11 mouse cellular contexts compared by ENCODE assay signal in genomic region chr7:80444401-80445249, GRCm38 (mm10). TPM values are rescaled to one million over a fixed set of nuclear protein-coding genes. Genes with fewer than 3 reads are reported as not detected.
A peak's percentile ranks its signal among the peaks of the same experiment; 100 is the strongest.
DNase-seq lines count a peak whose midpoint lies in the region; ATAC-seq lines count a peak whose summit lies in the region.
"Had no signal": no experiment of that assay in that cellular context is flagged by ENCODE, and none has a peak within 500 bp of the region (broad histone marks: within the 10 kb centered on the region; RNA-seq: fewer than 3 reads in every experiment).

No protein-coding gene starts in this region.

- 26% methylated on average over 17 of the region's 17 CpGs for WGBS in heart, embryonic 10.5 days
- 49% methylated on average over 17 of the region's 17 CpGs for WGBS in limb, embryonic 12.5 days
- WGBS in neural tube, embryonic 15.5 days = 73% methylated on average over 17 of the region's 17 CpGs
- 75% methylated on average over 17 of the region's 17 CpGs for WGBS in kidney, embryonic 14.5 days
- WGBS in kidney, embryonic 16.5 days = 73% methylated on average over 17 of the region's 17 CpGs

- 0 out of 2 replicates have a peak overlapping the region, but pooled peaks have one; percentile 10 for H3K4me3 ChIP-seq in heart, embryonic 10.5 days
- H3K4me3 ChIP-seq in limb, embryonic 12.5 days (replicated peaks) = no peak overlapping the region
- no peak overlapping the region for H3K4me3 ChIP-seq in neural tube, embryonic 15.5 days (replicated peaks)
- H3K4me3 ChIP-seq in kidney, embryonic 14.5 days (ENCODE audit: low read length) = no peak overlapping the region
- no peak overlapping the region for H3K4me3 ChIP-seq in kidney, embryonic 16.5 days (ENCODE audit: low read length)
- H3K4me3 ChIP-seq: embryonic facial prominence, embryonic 13.5 days; neural tube, embryonic 12.5 days had no signal

- H3K9me3 ChIP-seq in heart, embryonic 10.5 days = no peaks in the 10 kb centered on the region
- no peaks in the 10 kb centered on the region for H3K9me3 ChIP-seq in limb, embryonic 12.5 days
- no peaks in the 10 kb centered on the region for H3K9me3 ChIP-seq in neural tube, embryonic 15.5 days (replicated peaks)
- no peaks in the 10 kb centered on the region for H3K9me3 ChIP-seq in kidney, embryonic 14.5 days (ENCODE audit: control insufficient read depth, low read length)
- no peaks in the 10 kb centered on the region for H3K9me3 ChIP-seq in kidney, embryonic 16.5 days (ENCODE audit: low read length)
- H3K9me3 ChIP-seq: embryonic facial prominence, embryonic 13.5 days; neural tube, embryonic 12.5 days had no signal

- no peaks in the 10 kb centered on the region for H3K27me3 ChIP-seq in heart, embryonic 10.5 days (ENCODE audit: insufficient read depth, poor library complexity, severe bottlenecking)
- no peaks in the 10 kb centered on the region for H3K27me3 ChIP-seq in limb, embryonic 12.5 days
- no peaks in the 10 kb centered on the region for H3K27me3 ChIP-seq in neural tube, embryonic 15.5 days (replicated peaks)
- no peaks in the 10 kb centered on the region for H3K27me3 ChIP-seq in kidney, embryonic 14.5 days (ENCODE audit: control insufficient read depth, insufficient read depth, low read length)
- no peaks in the 10 kb centered on the region for H3K27me3 ChIP-seq in kidney, embryonic 16.5 days (ENCODE audit: insufficient read depth, low read length)
- H3K27me3 ChIP-seq: embryonic facial prominence, embryonic 13.5 days; neural tube, embryonic 12.5 days had no signal

- peak; percentile 86 for DNase-seq in heart, embryonic 10.5 days (ENCODE audit: low spot score)
- DNase-seq in heart, postnatal 36 days = no peak
- DNase-seq in spleen, postnatal 36 days (ENCODE audit: low spot score in 2 of 2) = peak; percentile 32 to 56
- DNase-seq: kidney, postnatal 36 days had no signal

- H3K4me2 ChIP-seq in limb, embryonic 12.5 days = no peak overlapping the region
- H3K4me2 ChIP-seq in neural tube, embryonic 15.5 days = no peak overlapping the region
- H3K4me2 ChIP-seq in kidney, embryonic 14.5 days (replicated peaks; ENCODE audit: low read depth, low read length) = no peak overlapping the region
- H3K4me2 ChIP-seq in kidney, embryonic 16.5 days (replicated peaks; ENCODE audit: low read depth, low read length) = no peak overlapping the region
- H3K4me2 ChIP-seq: embryonic facial prominence, embryonic 13.5 days; neural tube, embryonic 12.5 days had no signal

- H3K9ac ChIP-seq in limb, embryonic 12.5 days (replicated peaks) = no peak overlapping the region
- H3K9ac ChIP-seq in neural tube, embryonic 15.5 days (replicated peaks) = no peak overlapping the region
- no peak overlapping the region for H3K9ac ChIP-seq in kidney, embryonic 14.5 days (ENCODE audit: low read depth, low read length)
- H3K9ac ChIP-seq in kidney, embryonic 16.5 days (replicated peaks; ENCODE audit: low read length) = no peak overlapping the region
- H3K9ac ChIP-seq: neural tube, embryonic 12.5 days had no signal

- intact Hi-C loops in heart, postnatal 36 days (cut with DNase I) = no loop called here

- H3K4me1 ChIP-seq in heart, embryonic 10.5 days = peaks cover 75% of the 10 kb centered on the region
- peaks cover 54% of the 10 kb centered on the region for H3K4me1 ChIP-seq in limb, embryonic 12.5 days (replicated peaks)
- H3K4me1 ChIP-seq in neural tube, embryonic 15.5 days = no peaks in the 10 kb centered on the region
- no peaks in the 10 kb centered on the region for H3K4me1 ChIP-seq in kidney, embryonic 14.5 days (ENCODE audit: control insufficient read depth, insufficient read depth, low read length)
- H3K4me1 ChIP-seq in kidney, embryonic 16.5 days (ENCODE audit: insufficient read depth, low read length) = peaks cover 11% of the 10 kb centered on the region

- ATAC-seq in common myeloid progenitor, adult 5-6 weeks (replicated peaks; ENCODE audit: low read depth, poor library complexity, severe bottlenecking) = peak; percentile 43
- ATAC-seq in limb, embryonic 12.5 days (ENCODE audit: insufficient number of reproducible peaks, insufficient read depth, low FRiP score, low TSS enrichment, low read depth) = no peak
- ATAC-seq in neural tube, embryonic 15.5 days (ENCODE audit: low FRiP score) = no peak
- no peak for ATAC-seq in kidney, embryonic 14.5 days (ENCODE audit: low FRiP score, low TSS enrichment)
- ATAC-seq in kidney, embryonic 16.5 days (ENCODE audit: low FRiP score, low TSS enrichment) = no peak

- H3K36me3 ChIP-seq in heart, embryonic 10.5 days = no peaks in the 10 kb centered on the region
- no peaks in the 10 kb centered on the region for H3K36me3 ChIP-seq in limb, embryonic 12.5 days
- no peaks in the 10 kb centered on the region for H3K36me3 ChIP-seq in neural tube, embryonic 15.5 days
- no peaks in the 10 kb centered on the region for H3K36me3 ChIP-seq in kidney, embryonic 14.5 days (ENCODE audit: control insufficient read depth, insufficient read depth, low read length)
- no peaks in the 10 kb centered on the region for H3K36me3 ChIP-seq in kidney, embryonic 16.5 days (ENCODE audit: insufficient read depth, low read length)
- H3K36me3 ChIP-seq: embryonic facial prominence, embryonic 13.5 days; neural tube, embryonic 12.5 days had no signal

- peak overlapping the region; percentile 90 for H3K27ac ChIP-seq in heart, embryonic 10.5 days
- H3K27ac ChIP-seq in limb, embryonic 12.5 days = peak overlapping the region; percentile 69
- H3K27ac ChIP-seq in neural tube, embryonic 15.5 days (replicated peaks) = no peak overlapping the region
- H3K27ac ChIP-seq in kidney, embryonic 14.5 days (ENCODE audit: low read depth, low read length) = no peak overlapping the region
- no peak overlapping the region for H3K27ac ChIP-seq in kidney, embryonic 16.5 days (ENCODE audit: low read length)
- H3K27ac ChIP-seq: embryonic facial prominence, embryonic 13.5 days; neural tube, embryonic 12.5 days had no signal

RNA-seq across cellular contexts. Expression of gene Furin, which starts 39.4 kb away (rescaled TPM):
- polyA plus RNA-seq in heart, embryonic 10.5 days (2016; fragmentation: Nextera tagmentation; extraction: Ambion mirVana) = 18.1 and 20.7 TPM in 2 replicates
- total RNA-seq in heart, postnatal 36 days (2021) = 100 to 1,000 TPM; 111 to 120 TPM
- total RNA-seq in common myeloid progenitor, adult 5-6 weeks (2017) = 12.2 and 14.4 TPM in 2 replicates
- polyA plus RNA-seq in limb, embryonic 12.5 days (2016; fragmentation: Nextera tagmentation; extraction: Ambion mirVana) = 10.7 and 13.2 TPM in 2 replicates
- 5.6 and 6.2 TPM in 2 replicates for polyA plus RNA-seq in neural tube, embryonic 15.5 days (2015; fragmentation: Nextera tagmentation; extraction: Ambion mirVana)
- 11.3 and 13.6 TPM in 2 replicates for polyA plus RNA-seq in kidney, embryonic 14.5 days (2014; fragmentation: Nextera tagmentation; extraction: Ambion mirVana)
- 13.4 and 13.7 TPM in 2 replicates for polyA plus RNA-seq in kidney, embryonic 16.5 days (2015; fragmentation: Nextera tagmentation; extraction: Ambion mirVana)

RNA-seq across cellular contexts. Expression of gene Fes, which starts 56.9 kb away (rescaled TPM):
- polyA plus RNA-seq in heart, embryonic 10.5 days (2016; fragmentation: Nextera tagmentation; extraction: Ambion mirVana) = 9.7 and 11.7 TPM in 2 replicates
- 10 to 100 TPM in 1 of 2 experiments, 1 to 10 TPM in 1; 6.9 to 16.0 TPM for total RNA-seq in heart, postnatal 36 days (2021)
- 70.4 and 105 TPM in 2 replicates for total RNA-seq in common myeloid progenitor, adult 5-6 weeks (2017)
- 10.2 and 11.0 TPM in 2 replicates for polyA plus RNA-seq in limb, embryonic 12.5 days (2016; fragmentation: Nextera tagmentation; extraction: Ambion mirVana)
- 4.5 and 7.7 TPM in 2 replicates for polyA plus RNA-seq in neural tube, embryonic 15.5 days (2015; fragmentation: Nextera tagmentation; extraction: Ambion mirVana)
- polyA plus RNA-seq in kidney, embryonic 14.5 days (2014; fragmentation: Nextera tagmentation; extraction: Ambion mirVana) = 10.7 and 11.4 TPM in 2 replicates
- 16.8 and 18.3 TPM in 2 replicates for polyA plus RNA-seq in kidney, embryonic 16.5 days (2015; fragmentation: Nextera tagmentation; extraction: Ambion mirVana)

Comparison
In these comparisons a context has a peak if more than half of its experiments do, and no peak if none do; other contexts are left out.
1. DNase-seq: peak in heart, embryonic 10.5 days (single experiment) and spleen, postnatal 36 days (2 of 2); none in heart, postnatal 36 days (0 of 2).
2. H3K27ac ChIP-seq: peak in heart, embryonic 10.5 days (single experiment) and limb, embryonic 12.5 days (single experiment); none in neural tube, embryonic 15.5 days (single experiment), kidney, embryonic 14.5 days (single experiment) and kidney, embryonic 16.5 days (single experiment).